Mouse (Mus musculus): ENCODE results near the gene Rapgef3. TPM values are rescaled to one million over a fixed set of nuclear protein-coding genes. Genes with fewer than 3 reads are reported as not detected.

Gene Rapgef3
- polyA plus RNA-seq, 1 experiment from 2014 or later, result 9.3 TPM

- Histone ChIP-seq H3K4me2 (no peak overlapping the region), H3K4me3 (no peak overlapping the region), H3K36me3 (no peaks in the 10 kb centered on the region), H3K9me3 (no peaks in the 10 kb centered on the region), H3K9ac (no peak overlapping the region), H3K27me3 (no peaks in the 10 kb centered on the region), H3K27ac (no peak overlapping the region), H3K4me1 (peaks cover 21% of the 10 kb centered on the region)
- 92% methylated on average over 11 of the region's 11 CpGs for WGBS
- no peak for ATAC-seq (ENCODE audit: insufficient number of reproducible peaks, insufficient read depth, low FRiP score, low TSS enrichment, low read depth)
Measured at GRCm38 (mm10) chr15:97716782-97717181, 51.0 kb downstream of the Rapgef3 start.

- no peaks in the 10 kb centered on the region for H3K27me3 ChIP-seq
- H3K9ac ChIP-seq, result no peak overlapping the region
- H3K36me3 ChIP-seq, result no peaks in the 10 kb centered on the region
- H3K4me1 ChIP-seq, result peaks cover 16% of the 10 kb centered on the region
- 88% methylated on average over 1 of the region's 1 CpGs for WGBS
- no peak for ATAC-seq (ENCODE audit: insufficient number of reproducible peaks, insufficient read depth, low FRiP score, low TSS enrichment, low read depth)
- H3K4me3 ChIP-seq, result no peak overlapping the region
- no peak overlapping the region for H3K4me2 ChIP-seq
- no peaks in the 10 kb centered on the region for H3K9me3 ChIP-seq
- no peak overlapping the region for H3K27ac ChIP-seq
Measured at GRCm38 (mm10) chr15:97715734-97716133, 52.0 kb downstream of the Rapgef3 start.

- H3K27me3 ChIP-seq, result no peaks in the 10 kb centered on the region
- 89% methylated on average over 8 of the region's 8 CpGs for WGBS
- no peak overlapping the region for H3K27ac ChIP-seq
- H3K4me1 ChIP-seq, result peaks cover 10% of the 10 kb centered on the region
- H3K9ac ChIP-seq, result no peak overlapping the region
- no peak for ATAC-seq (ENCODE audit: insufficient number of reproducible peaks, insufficient read depth, low FRiP score, low TSS enrichment, low read depth)
- H3K36me3 ChIP-seq, result no peaks in the 10 kb centered on the region
- no peak overlapping the region for H3K4me3 ChIP-seq
- H3K4me2 ChIP-seq, result no peak overlapping the region
- no peaks in the 10 kb centered on the region for H3K9me3 ChIP-seq
Measured at GRCm38 (mm10) chr15:97715083-97715482, 52.7 kb downstream of the Rapgef3 start.

GRCm38 (mm10) chr15:97712546-97712945 lies 55.2 kb downstream of the Rapgef3 start:
- H3K9ac ChIP-seq, result no peak overlapping the region
- no peaks in the 10 kb centered on the region for H3K27me3 ChIP-seq
- no peak overlapping the region for H3K4me3 ChIP-seq
- ATAC-seq (ENCODE audit: insufficient number of reproducible peaks, insufficient read depth, low FRiP score, low TSS enrichment, low read depth), result no peak
- H3K4me2 ChIP-seq, result no peak overlapping the region
- no peak overlapping the region for H3K27ac ChIP-seq
- WGBS, result 56% methylated on average over 6 of the region's 6 CpGs
- no peaks in the 10 kb centered on the region for H3K9me3 ChIP-seq
- no peaks in the 10 kb centered on the region for H3K4me1 ChIP-seq
- H3K36me3 ChIP-seq, result no peaks in the 10 kb centered on the region

GRCm38 (mm10) chr15:97710906-97711305 lies 56.9 kb downstream of the Rapgef3 start:
- Histone ChIP-seq H3K9ac (no peak overlapping the region), H3K4me2 (no peak overlapping the region), H3K9me3 (no peaks in the 10 kb centered on the region), H3K4me3 (no peak overlapping the region), H3K27ac (no peak overlapping the region), H3K36me3 (no peaks in the 10 kb centered on the region), H3K4me1 (peaks cover 5% of the 10 kb centered on the region), H3K27me3 (no peaks in the 10 kb centered on the region)
- 47% methylated on average over 6 of the region's 6 CpGs for WGBS
- ATAC-seq (ENCODE audit: insufficient number of reproducible peaks, insufficient read depth, low FRiP score, low TSS enrichment, low read depth), result no peak

- peak within 1 kb of the TSS; percentile 97 for H3K4me3 ChIP-seq
- no peaks in the 10 kb centered on the region for H3K9me3 ChIP-seq
- H3K4me1 ChIP-seq, result peaks cover 19% of the 10 kb centered on the region
- H3K27ac ChIP-seq, result peak within 1 kb of the TSS; percentile 73
- peak within 1 kb of the TSS; percentile 83 for H3K4me2 ChIP-seq
- no peaks in the 10 kb centered on the region for H3K27me3 ChIP-seq
- WGBS, result under 1% methylated on average over 71 of the region's 71 CpGs
- peaks cover 25% of the 10 kb centered on the region for H3K36me3 ChIP-seq
- peak; percentile 86; the same call in 1 of the 2 replicates for ATAC-seq (ENCODE audit: insufficient number of reproducible peaks, insufficient read depth, low FRiP score, low TSS enrichment, low read depth)
- H3K9ac ChIP-seq, result peak within 1 kb of the TSS; percentile 96
Measured at GRCm38 (mm10) chr15:97705211-97706050, 62.3 kb downstream of the Rapgef3 start, which contains the start of gene Rpap3. Gene Rpap3 (minus strand): TSS chr15:97705825.

GRCm38 (mm10) chr15:97696616-97697015 lies 71.2 kb downstream of the Rapgef3 start:
- Histone ChIP-seq H3K4me1 (no peaks in the 10 kb centered on the region), H3K4me3 (no peak overlapping the region), H3K27me3 (no peaks in the 10 kb centered on the region), H3K36me3 (peaks cover 87% of the 10 kb centered on the region), H3K9me3 (no peaks in the 10 kb centered on the region), H3K9ac (no peak overlapping the region), H3K27ac (no peak overlapping the region), H3K4me2 (no peak overlapping the region)
- 90% methylated on average over 10 of the region's 10 CpGs for WGBS
- no peak for ATAC-seq (ENCODE audit: insufficient number of reproducible peaks, insufficient read depth, low FRiP score, low TSS enrichment, low read depth)

Other genes starting within 250 kb of the Rapgef3 start
- 28.6 and 28.7 TPM in 2 replicates for gene Rpap3, start 62.1 kb downstream of the Rapgef3 start, polyA plus RNA-seq (2015; fragmentation: Nextera tagmentation; extraction: Ambion mirVana)
- 1.7 and 2.8 TPM in 2 replicates for gene Endou, start 36.6 kb downstream of the Rapgef3 start, polyA plus RNA-seq (2015; fragmentation: Nextera tagmentation; extraction: Ambion mirVana)
- gene Slc48a1, start 10.5 kb upstream of the Rapgef3 start, polyA plus RNA-seq (2015; fragmentation: Nextera tagmentation; extraction: Ambion mirVana), result 34.7 and 41.9 TPM in 2 replicates
- 32.4 and 37.1 TPM in 2 replicates for gene Hdac7, start 76.5 kb upstream of the Rapgef3 start, polyA plus RNA-seq (2015; fragmentation: Nextera tagmentation; extraction: Ambion mirVana)
- 2.3 and 2.8 TPM in 2 replicates for gene Vdr, start 142.7 kb upstream of the Rapgef3 start, polyA plus RNA-seq (2015; fragmentation: Nextera tagmentation; extraction: Ambion mirVana)
- 37.8 and 38.7 TPM in 2 replicates for gene Tmem106c, start 196.2 kb upstream of the Rapgef3 start, polyA plus RNA-seq (2015; fragmentation: Nextera tagmentation; extraction: Ambion mirVana)
- gene Col2a1, start 236.7 kb upstream of the Rapgef3 start, polyA plus RNA-seq (2015; fragmentation: Nextera tagmentation; extraction: Ambion mirVana), result 306 and 385 TPM in 2 replicates

All from embryonic facial prominence, embryonic 13.5 days (tissue).